Mouse (Mus musculus) mesoderm, embryonic 11.5 days (tissue): ENCODE data around the gene Reep1.
"Not testable (repeated sequence)": the region's sequence is repeated elsewhere in the genome, so short reads cannot be mapped to it uniquely, and the experiment has no call there.

Experiments
- DNase-seq: peaks from one replicate; pipeline ENCODE4 v3.0.0-alpha.2; 2012; ENCODE audit warnings: low read depth, low spot score

Gene Reep1

DNA sequence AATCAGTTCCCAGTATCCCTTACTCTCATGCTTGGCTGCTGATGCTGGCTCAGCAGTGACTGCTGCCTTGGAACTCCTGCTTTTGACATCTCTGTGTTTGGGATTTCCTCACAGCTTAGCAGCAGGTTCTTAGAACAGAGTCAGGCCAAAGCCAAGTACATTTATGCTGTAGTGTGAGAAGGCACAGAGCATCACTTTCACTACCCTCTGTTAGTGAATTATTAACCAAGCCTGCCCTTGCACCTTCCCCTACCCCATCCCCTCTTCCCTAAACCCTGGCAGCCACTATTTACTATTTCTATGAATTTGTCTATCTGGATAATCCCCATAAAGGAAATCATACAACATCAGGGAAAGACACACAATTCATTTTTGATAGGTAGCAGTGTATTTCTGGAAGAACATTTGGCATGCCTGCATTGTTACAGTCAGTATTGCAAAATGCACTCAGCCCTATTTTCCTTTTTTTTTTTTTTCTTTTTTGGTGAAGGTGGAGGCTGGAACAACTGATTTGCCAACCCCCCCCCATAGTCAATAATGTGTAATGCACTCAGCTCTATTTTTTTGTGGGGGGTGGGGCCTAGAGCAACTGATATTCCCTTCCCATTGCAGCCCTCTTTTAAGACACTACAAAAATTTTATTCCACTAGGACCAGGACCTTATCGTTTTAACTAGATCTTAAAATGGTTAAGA lies 133.4 kb downstream of the Reep1 start:
- DNase-seq = no peak

DNA sequence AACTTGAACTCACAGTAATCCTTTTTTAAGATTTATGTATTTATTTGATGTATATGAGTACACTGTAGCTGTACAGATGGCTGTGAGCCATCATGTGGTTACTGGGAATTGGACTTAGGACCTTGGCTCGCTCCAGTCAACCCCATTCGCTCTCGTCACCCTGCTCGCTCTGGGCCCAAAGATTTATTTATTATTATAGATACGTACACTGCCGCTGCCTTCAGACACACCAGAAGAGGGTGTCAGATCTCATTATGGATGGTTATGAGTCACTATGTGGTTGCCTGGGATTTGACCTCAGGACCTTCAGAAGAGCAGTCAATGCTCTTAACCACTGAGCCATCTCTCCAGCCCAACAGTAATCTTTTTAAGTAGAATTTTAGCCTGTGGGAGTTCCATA lies 139.5 kb downstream of the Reep1 start:
- DNase-seq = not testable (repeated sequence)
